Mouse (Mus musculus) ovary, postnatal 36 days (tissue): ENCODE results near the gene Olfr807.

ENCODE experiments used
- DNase-seq: peaks from one replicate; pipeline ENCODE4 v3.0.0; 2022; ENCODE audit warnings: low spot score, mixed read lengths

Gene Olfr807

GRCm38 (mm10) chr10:129757693-129758092, at the start of gene Olfr807:
Gene Olfr807, minus strand, starts transcription at chr10:129757793.
- no peak for DNase-seq

- no peak for DNase-seq
These were observed 46.7 kb upstream of the Olfr807 start, which contains the start of gene Olfr811 for GRCm38 (mm10) chr10:129804296-129804695. Gene Olfr811, minus strand, starts transcription at chr10:129804396.

GRCm38 (mm10) chr10:129794817-129795216, 37.2 kb upstream of the Olfr807 start, which contains the start of gene Olfr810:
Gene Olfr810, minus strand, starts transcription at chr10:129794917.
- DNase-seq = no peak

GRCm38 (mm10) chr10:129778123-129778522, 20.5 kb upstream of the Olfr807 start:
- no peak for DNase-seq

- DNase-seq = no peak
These were observed 16.7 kb upstream of the Olfr807 start, which contains the start of gene Olfr809 for GRCm38 (mm10) chr10:129774338-129774737. Gene Olfr809, plus strand, starts transcription at chr10:129774638.

- no peak for DNase-seq
These were observed 7.6 kb upstream of the Olfr807 start, which contains the start of gene Olfr808 for GRCm38 (mm10) chr10:129765182-129765581. Gene Olfr808, plus strand, starts transcription at chr10:129765482.

GRCm38 (mm10) chr10:129741821-129742220, 15.8 kb downstream of the Olfr807 start, which contains the start of gene Olfr806:
Gene Olfr806, minus strand, starts transcription at chr10:129741921.
- DNase-seq = no peak

- DNase-seq = no peak
These were observed 28.3 kb downstream of the Olfr807 start, which contains the start of gene Olfr805 for GRCm38 (mm10) chr10:129729275-129729674. Gene Olfr805, minus strand, starts transcription at chr10:129729375.
